Mouse (Mus musculus): ENCODE results near the gene Gm10188. TPM values are rescaled to one million over a fixed set of nuclear protein-coding genes. Genes with fewer than 3 reads are reported as not detected.
A peak's percentile ranks its signal among the peaks of the same experiment; 100 is the strongest.

The Gm10188 gene
- polyA plus RNA-seq, 1 experiment from 2014 or later: not detected

- WGBS: under 1% methylated on average over 34 of the region's 34 CpGs
- no peaks in the 10 kb centered on the region for H3K9me3 ChIP-seq
- peaks cover 22% of the 10 kb centered on the region for H3K4me1 ChIP-seq (replicated peaks)
- peaks cover 75% of the 10 kb centered on the region for H3K27me3 ChIP-seq (replicated peaks)
- no peak for ATAC-seq
- H3K27ac ChIP-seq: no peak within 1 kb of the TSS
- peak within 1 kb of the TSS; percentile 97 for H3K4me2 ChIP-seq (replicated peaks)
- peak within 1 kb of the TSS; percentile 29 for H3K9ac ChIP-seq
- H3K36me3 ChIP-seq: no peaks in the 10 kb centered on the region
- peak within 1 kb of the TSS; percentile 54 for H3K4me3 ChIP-seq (replicated peaks)
Observed at GRCm38 (mm10) chr1:132191093-132191785, 38.3 kb downstream of the Gm10188 start, which contains the start of the genes Lemd1 and AC124108.1. Gene Lemd1 (plus strand): TSS chr1:132191431. Gene AC124108.1 (plus strand): TSS chr1:132191457.

GRCm38 (mm10) chr1:132190621-132191092 is 38.9 kb downstream of the Gm10188 start:
- H3K27ac ChIP-seq: no peak overlapping the region
- H3K9ac ChIP-seq: peak overlapping the region; percentile 29
- no peaks in the 10 kb centered on the region for H3K36me3 ChIP-seq
- peaks cover 22% of the 10 kb centered on the region for H3K4me1 ChIP-seq (replicated peaks)
- peak overlapping the region; percentile 54 for H3K4me3 ChIP-seq (replicated peaks)
- no peaks in the 10 kb centered on the region for H3K9me3 ChIP-seq
- H3K27me3 ChIP-seq (replicated peaks): peaks cover 75% of the 10 kb centered on the region
- peak; percentile 31; the same call in 1 of the 2 replicates for ATAC-seq
- WGBS: under 1% methylated on average over 62 of the region's 62 CpGs
- peak overlapping the region; percentile 97 for H3K4me2 ChIP-seq (replicated peaks)

GRCm38 (mm10) chr1:132190040-132190513 is 39.5 kb downstream of the Gm10188 start:
- peaks cover 75% of the 10 kb centered on the region for H3K27me3 ChIP-seq (replicated peaks)
- H3K27ac ChIP-seq: no peak overlapping the region
- no peaks in the 10 kb centered on the region for H3K9me3 ChIP-seq
- H3K4me3 ChIP-seq (replicated peaks): peak overlapping the region; percentile 54
- WGBS: under 1% methylated on average over 50 of the region's 50 CpGs
- H3K9ac ChIP-seq: peak overlapping the region; percentile 29
- peak; percentile 65 for ATAC-seq
- peaks cover 22% of the 10 kb centered on the region for H3K4me1 ChIP-seq (replicated peaks)
- H3K36me3 ChIP-seq: no peaks in the 10 kb centered on the region
- H3K4me2 ChIP-seq (replicated peaks): peak overlapping the region; percentile 97

GRCm38 (mm10) chr1:132189231-132189630 is 40.3 kb downstream of the Gm10188 start:
- H3K4me1 ChIP-seq (replicated peaks): peaks cover 22% of the 10 kb centered on the region
- H3K9ac ChIP-seq: no peak overlapping the region
- peaks cover 70% of the 10 kb centered on the region for H3K27me3 ChIP-seq (replicated peaks)
- no peaks in the 10 kb centered on the region for H3K36me3 ChIP-seq
- H3K4me2 ChIP-seq (replicated peaks): no peak overlapping the region
- WGBS: 53% methylated on average over 4 of the region's 4 CpGs
- H3K9me3 ChIP-seq: no peaks in the 10 kb centered on the region
- no peak overlapping the region for H3K27ac ChIP-seq
- no peak overlapping the region for H3K4me3 ChIP-seq (replicated peaks)
- ATAC-seq: no peak

GRCm38 (mm10) chr1:132188442-132189066 is 41.0 kb downstream of the Gm10188 start:
- H3K4me3 ChIP-seq (replicated peaks): no peak overlapping the region
- 22% methylated on average over 9 of the region's 9 CpGs for whole genome bisulfite sequencing
- H3K27me3 ChIP-seq (replicated peaks): peaks cover 64% of the 10 kb centered on the region

GRCm38 (mm10) chr1:132186303-132186702 is 43.3 kb downstream of the Gm10188 start:
- peaks cover 41% of the 10 kb centered on the region for H3K27me3 ChIP-seq (replicated peaks)

More at GRCm38 (mm10) chr1:132188442-132189066, 41.0 kb downstream of the Gm10188 start:
- Histone ChIP-seq H3K36me3 (no peaks in the 10 kb centered on the region), H3K9ac (no peak overlapping the region), H3K4me1 (replicated peaks) (peaks cover 22% of the 10 kb centered on the region), H3K9me3 (no peaks in the 10 kb centered on the region), H3K27ac (no peak overlapping the region), H3K4me2 (replicated peaks) (no peak overlapping the region)
- no peak for ATAC-seq

More at GRCm38 (mm10) chr1:132186303-132186702, 43.3 kb downstream of the Gm10188 start:
- Histone ChIP-seq H3K4me3 (replicated peaks) (no peak overlapping the region), H3K9ac (no peak overlapping the region), H3K9me3 (no peaks in the 10 kb centered on the region), H3K36me3 (no peaks in the 10 kb centered on the region), H3K4me1 (replicated peaks) (peaks cover 12% of the 10 kb centered on the region), H3K27ac (no peak overlapping the region), H3K4me2 (replicated peaks) (no peak overlapping the region)
- no peak for ATAC-seq
- WGBS: 81% methylated on average over 4 of the region's 4 CpGs

MicroRNA genes within 50 kb of the gene (microRNA counts, 519-probe panel; counts per million panel counts)
- 97.1 counts per million, percentile 29 among the panel's probes with 10 or more counts for microRNA mmu-miR-135b

Other genes starting within 250 kb of the Gm10188 start
- gene Elk4, start 222.2 kb downstream of the Gm10188 start, polyA plus RNA-seq (2015; fragmentation: Nextera tagmentation; extraction: Ambion mirVana): 15.2 and 16.0 TPM in 2 replicates
- 8.7 and 10.3 TPM in 2 replicates for gene Mfsd4a, start 161.7 kb downstream of the Gm10188 start, polyA plus RNA-seq (2015; fragmentation: Nextera tagmentation; extraction: Ambion mirVana)
- gene Cdk18, start 90.1 kb downstream of the Gm10188 start, polyA plus RNA-seq (2015; fragmentation: Nextera tagmentation; extraction: Ambion mirVana): 10.5 and 13.4 TPM in 2 replicates
- 0.43 and 0.58 TPM in 2 replicates for gene Lemd1, start 38.3 kb downstream of the Gm10188 start, polyA plus RNA-seq (2015; fragmentation: Nextera tagmentation; extraction: Ambion mirVana)
- gene AC124108.1, start 38.3 kb downstream of the Gm10188 start, polyA plus RNA-seq (2015; fragmentation: Nextera tagmentation; extraction: Ambion mirVana): 0.03 and 0.08 TPM in 2 replicates
- 0.23 and 0.49 TPM in 2 replicates for gene Klhdc8a, start 68.9 kb upstream of the Gm10188 start, polyA plus RNA-seq (2015; fragmentation: Nextera tagmentation; extraction: Ambion mirVana)
- gene Nuak2, start 86.4 kb upstream of the Gm10188 start, polyA plus RNA-seq (2015; fragmentation: Nextera tagmentation; extraction: Ambion mirVana): 4.7 and 5.5 TPM in 2 replicates
- 11.4 and 15.5 TPM in 2 replicates for gene Tmcc2, start 161.5 kb upstream of the Gm10188 start, polyA plus RNA-seq (2015; fragmentation: Nextera tagmentation; extraction: Ambion mirVana)
- 8.9 and 9.0 TPM in 2 replicates for gene Dstyk, start 187.8 kb upstream of the Gm10188 start, polyA plus RNA-seq (2015; fragmentation: Nextera tagmentation; extraction: Ambion mirVana)
- gene Rbbp5, start 247.6 kb upstream of the Gm10188 start, polyA plus RNA-seq (2015; fragmentation: Nextera tagmentation; extraction: Ambion mirVana): 36.0 and 38.7 TPM in 2 replicates

Data from intestine, embryonic 15.5 days (tissue).